Mouse (Mus musculus) central nervous system, embryonic 14 days (tissue): ENCODE data around the gene Slc11a2. TPM values are rescaled to one million over a fixed set of nuclear protein-coding genes. Genes with fewer than 3 reads are reported as not detected.

Experiments used
- polyA plus RNA-seq: library from polyadenylated mRNA; depleted of rRNA; stranded (reverse); fragments of >200 nt; gene quantifications from 2 replicates; pipeline ENCODE4 v1.2.3, GENCODE M21; 2012; rRNA removed

Gene Slc11a2
- polyA plus RNA-seq: 36.7 and 39.2 TPM in 2 replicates

DNA sequence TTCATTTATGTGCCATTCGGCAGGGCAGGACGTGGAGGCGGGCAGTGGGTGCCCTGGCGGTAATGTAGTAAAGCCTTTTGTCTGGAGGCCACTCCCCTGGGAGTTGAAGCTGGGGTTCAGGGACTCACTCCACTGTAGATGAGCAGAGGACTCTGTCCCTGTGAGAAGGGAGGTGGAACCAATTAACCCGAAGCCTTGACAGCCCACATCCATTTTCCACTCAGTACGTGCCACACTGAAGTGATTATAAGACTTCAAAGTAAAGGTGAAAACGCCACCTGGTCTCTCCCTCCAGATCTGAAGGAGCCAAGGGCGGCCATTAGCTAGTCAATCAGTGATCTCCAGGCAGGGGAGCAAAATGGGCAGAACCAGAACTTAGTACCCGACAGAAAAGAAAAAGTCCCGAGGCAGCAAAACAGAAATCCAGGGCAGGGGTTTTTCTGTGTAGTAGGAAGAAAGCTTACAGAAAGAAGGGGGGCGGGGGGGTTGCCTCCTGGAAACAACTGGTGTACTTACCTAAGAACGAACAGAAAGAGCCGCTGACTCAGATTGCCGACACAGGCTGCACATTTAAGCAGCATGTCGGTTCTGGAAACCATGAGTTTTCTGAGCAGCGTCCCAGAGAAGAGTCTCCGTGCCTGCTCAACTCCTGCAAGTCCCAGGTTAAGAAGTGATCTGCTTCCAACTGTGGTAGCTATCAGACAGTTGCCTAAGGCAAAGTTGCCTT, at the start of gene Slc11a2:
Gene Slc11a2, minus strand, starts transcription at position 677 of the 727 bp plus-strand sequence.

DNA sequence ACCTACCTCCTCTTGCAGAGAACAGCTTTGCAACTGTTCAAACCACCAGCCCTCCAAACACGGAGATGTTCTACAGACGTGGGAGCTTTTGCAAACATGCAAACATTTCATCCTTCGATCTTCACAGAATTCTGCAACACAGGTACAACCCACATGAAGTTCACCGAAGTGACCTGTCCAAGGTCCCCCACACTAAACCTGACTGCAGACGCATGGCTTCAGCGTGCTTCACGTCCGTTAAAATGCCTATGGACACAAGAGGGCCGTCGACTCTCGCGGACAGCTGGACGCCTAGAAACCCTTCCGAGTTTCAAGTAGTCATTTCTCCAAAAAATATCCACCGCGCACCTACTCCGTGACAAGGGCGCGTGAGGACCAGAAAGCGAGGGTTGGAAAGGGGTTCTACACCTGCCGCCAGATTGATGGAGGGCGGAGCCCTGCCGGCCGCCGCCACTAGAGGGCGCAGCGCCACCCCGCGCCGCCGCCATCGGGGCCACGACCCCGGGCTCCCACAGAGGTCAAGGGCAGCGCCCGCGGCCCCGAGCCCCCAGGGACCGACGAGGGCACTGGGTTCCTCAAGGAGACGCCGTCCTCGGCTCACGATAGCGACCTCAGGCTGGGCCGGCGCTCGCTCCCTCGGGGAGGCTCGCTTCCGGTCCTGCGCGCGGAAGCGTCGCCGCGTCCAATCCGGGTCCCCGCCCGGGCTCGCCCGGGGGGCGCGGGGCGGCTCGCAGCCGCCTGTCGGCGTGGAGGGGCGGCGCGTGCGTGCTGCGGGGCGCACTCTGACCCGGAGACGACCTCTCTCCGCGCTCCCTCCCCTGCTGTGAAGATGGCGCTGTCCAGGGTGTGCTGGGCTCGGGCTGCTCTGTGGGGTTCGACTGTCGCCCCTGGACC, 43.7 kb upstream of the Slc11a2 start, which contains the start of gene Letmd1:
Gene Letmd1, plus strand, starts transcription at position 729 of the 894 bp plus-strand sequence.

DNA sequence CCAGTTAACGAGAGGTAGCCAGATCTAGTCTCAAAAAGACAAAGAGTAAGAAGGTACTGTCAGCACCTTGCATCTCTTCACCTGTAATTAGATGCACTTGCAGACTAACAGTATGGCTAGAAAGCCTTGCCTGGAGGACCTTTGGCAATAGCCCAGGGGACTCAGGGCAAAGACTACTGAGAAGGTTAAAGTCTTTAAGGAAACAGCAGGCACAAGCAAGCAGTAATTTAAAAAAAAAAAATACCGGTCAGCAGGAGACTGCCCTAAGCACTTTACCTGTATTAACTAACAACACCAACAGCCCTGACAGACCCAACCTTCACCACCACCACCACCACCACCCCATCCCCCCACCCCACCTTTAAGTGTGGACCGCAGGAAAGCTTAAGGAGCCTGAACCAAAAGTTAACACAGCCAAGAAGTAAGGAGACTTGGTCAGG, 3.1 kb downstream of the Slc11a2 start, which contains the start of gene Gm5475:
Gene Gm5475, plus strand, starts transcription at position 390 of the 440 bp plus-strand sequence.

DNA sequence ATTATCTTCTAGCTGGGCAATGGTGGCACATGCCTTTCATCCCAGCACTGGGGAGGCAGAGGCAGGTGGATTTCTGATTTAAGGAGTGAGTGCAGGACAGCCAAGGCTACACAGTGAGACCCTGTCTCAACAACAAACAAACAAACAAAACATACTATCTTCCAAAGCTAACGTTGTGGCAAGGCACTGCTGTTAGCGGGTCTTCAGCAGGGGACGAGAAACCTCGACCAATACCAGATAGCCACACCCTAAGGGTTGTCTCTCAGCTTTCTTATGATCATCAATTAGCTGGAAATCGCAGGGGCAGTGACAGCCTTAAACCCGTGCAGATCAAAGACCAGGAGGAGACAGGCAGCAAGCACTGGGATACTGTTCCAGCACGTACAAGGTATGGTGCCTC, 60.6 kb downstream of the Slc11a2 start, which contains the start of gene Higd1c:
Gene Higd1c, plus strand, starts transcription at position 301 of the 400 bp plus-strand sequence.

DNA sequence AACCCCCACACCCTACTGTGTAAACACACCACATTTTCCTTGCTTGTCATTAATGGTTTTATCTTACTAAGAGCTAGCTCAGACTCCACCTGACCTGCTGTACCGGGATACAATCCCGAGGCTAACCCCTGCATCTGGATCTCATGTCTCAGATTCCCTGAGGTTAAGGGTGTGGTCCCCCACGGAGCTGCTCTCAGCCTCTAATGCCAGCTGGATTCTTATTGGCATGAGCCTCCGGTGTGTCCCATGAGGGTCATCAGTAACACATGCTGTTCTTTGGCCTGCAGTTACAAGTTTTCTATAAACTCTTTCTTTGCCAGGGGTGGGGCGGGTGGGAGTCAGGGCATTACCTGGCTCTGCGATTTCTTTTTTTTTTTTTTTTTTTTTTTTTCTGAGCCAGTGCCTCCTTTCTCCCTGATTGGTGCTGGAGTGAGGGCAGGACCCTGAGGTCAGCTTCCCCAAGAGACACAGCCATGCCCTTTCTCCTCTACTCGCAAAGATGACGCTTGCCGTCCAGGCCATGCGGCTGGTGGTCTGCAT, 72.1 kb downstream of the Slc11a2 start, which contains the start of the genes Methig1 and Mettl7a2:
Gene Methig1, plus strand, starts transcription at position 439 of the 540 bp plus-strand sequence.
Gene Mettl7a2, plus strand, starts transcription at position 490 of the 540 bp plus-strand sequence.

Other genes with a start within 250 kb of the Slc11a2 start
- 17.9 and 18.9 TPM in 2 replicates for gene Atf1, start 197.3 kb downstream of the Slc11a2 start, polyA plus RNA-seq
- not detected in 2 replicates for gene Tmprss12, start 144.2 kb downstream of the Slc11a2 start, polyA plus RNA-seq
- gene Mettl7a1, start 120.9 kb downstream of the Slc11a2 start, polyA plus RNA-seq: 12.4 and 13.8 TPM in 2 replicates
- gene Mettl7a3, start 90.1 kb downstream of the Slc11a2 start, polyA plus RNA-seq: 0.11 and 0.30 TPM in 2 replicates
- 0.08 TPM in 1 of 2 replicates, not detected in the other for gene Methig1, start 71.9 kb downstream of the Slc11a2 start, polyA plus RNA-seq
- gene Mettl7a2, start 71.9 kb downstream of the Slc11a2 start, polyA plus RNA-seq: not detected in 2 replicates
- gene Higd1c, start 60.5 kb downstream of the Slc11a2 start, polyA plus RNA-seq: not detected in 2 replicates
- gene Gm5475, start 2.9 kb downstream of the Slc11a2 start, polyA plus RNA-seq: 0.02 and 0.04 TPM in 2 replicates
- 78.1 and 78.7 TPM in 2 replicates for gene Letmd1, start 44.0 kb upstream of the Slc11a2 start, polyA plus RNA-seq
- gene Csrnp2, start 70.4 kb upstream of the Slc11a2 start, polyA plus RNA-seq: 30.1 and 33.6 TPM in 2 replicates
- 29.9 and 31.3 TPM in 2 replicates for gene Tfcp2, start 126.9 kb upstream of the Slc11a2 start, polyA plus RNA-seq
- gene Pou6f1, start 174.9 kb upstream of the Slc11a2 start, polyA plus RNA-seq: 91.2 and 101 TPM in 2 replicates
- gene Dazap2, start 190.3 kb upstream of the Slc11a2 start, polyA plus RNA-seq: 142 and 172 TPM in 2 replicates
- gene Smagp, start 211.9 kb upstream of the Slc11a2 start, polyA plus RNA-seq: 3.6 and 5.2 TPM in 2 replicates
- gene Bin2, start 244.5 kb upstream of the Slc11a2 start, polyA plus RNA-seq: 2.0 TPM in 2 replicates